Mouse (Mus musculus): ENCODE measurements around the gene Igsf11.
A peak's percentile ranks its signal among the peaks of the same experiment; 100 is the strongest.

The Igsf11 gene

DNA sequence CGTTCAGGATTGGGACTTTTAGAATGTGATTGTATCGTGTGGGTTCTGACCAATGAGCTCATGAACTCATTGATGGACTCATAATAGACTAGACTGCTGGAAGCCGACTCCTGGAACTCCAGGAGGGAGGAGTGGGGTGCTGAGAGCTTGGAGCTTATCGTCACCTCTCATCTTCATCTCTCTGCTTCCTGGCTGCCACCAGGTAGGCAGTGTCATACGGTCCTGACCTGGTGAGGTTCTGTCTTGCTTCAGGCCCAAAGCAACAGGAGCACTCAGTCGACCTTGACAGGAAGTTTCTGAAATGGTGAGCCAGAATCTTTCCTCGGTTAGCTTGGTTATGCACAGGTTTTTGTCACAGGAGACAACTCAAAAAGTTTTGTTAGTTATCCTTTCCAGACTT, at the start of gene Igsf11:
Igsf11 (plus strand) TSS at position 301 of the 400 bp plus-strand sequence.
- DNase-seq (ENCODE audit: low read depth) = no peak

DNA sequence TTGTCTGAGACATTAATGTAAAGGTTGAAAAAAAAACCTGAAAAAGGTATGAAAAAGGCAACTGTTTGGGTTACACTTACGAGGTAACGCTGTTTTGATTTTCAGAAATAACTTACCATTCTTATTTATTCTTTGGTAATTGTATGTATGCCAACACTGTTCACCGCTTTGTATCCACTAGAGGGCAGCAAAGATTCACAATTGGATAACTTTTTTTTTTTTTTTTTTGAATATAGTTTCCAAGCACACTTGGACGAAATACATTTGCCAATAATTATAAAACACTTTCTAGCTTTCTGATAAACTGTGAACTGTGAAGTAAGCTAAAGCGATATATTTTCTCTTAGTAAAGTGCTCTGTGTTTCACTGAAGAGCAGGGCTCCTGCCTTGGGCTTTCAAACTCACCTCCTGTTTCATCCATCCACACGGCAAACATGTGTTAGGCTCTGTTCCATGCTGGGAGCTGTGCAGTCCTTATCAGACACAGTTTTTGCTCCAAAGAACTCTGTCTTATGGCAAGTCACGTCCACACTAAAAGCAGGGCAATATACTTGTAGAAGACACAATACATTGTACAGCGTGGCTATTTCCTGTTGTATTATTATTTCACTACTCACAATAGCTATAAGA, 34.2 kb upstream of the Igsf11 start:
- peak; percentile 10 for DNase-seq (ENCODE audit: low read depth)

DNA sequence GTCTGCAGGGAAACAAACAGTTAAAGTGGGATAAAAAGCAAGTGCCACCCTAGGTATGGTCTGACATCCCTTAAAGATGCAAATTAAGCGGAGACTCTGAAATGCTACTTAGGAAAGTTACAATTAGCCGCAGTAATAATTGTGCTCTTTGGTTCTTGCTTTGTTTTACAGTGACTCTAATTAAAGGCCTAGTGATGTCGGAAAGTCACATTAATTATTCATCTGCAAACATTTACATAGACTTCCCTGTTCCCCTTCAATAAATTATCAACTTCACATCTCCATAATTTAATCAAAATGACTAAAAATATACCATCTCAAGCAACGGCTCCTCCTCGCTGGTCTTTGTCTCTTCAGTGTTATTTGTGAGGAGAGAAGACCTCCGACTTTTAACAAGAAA, 31.9 kb upstream of the Igsf11 start:
- no peak for DNase-seq (ENCODE audit: low read depth)

DNA sequence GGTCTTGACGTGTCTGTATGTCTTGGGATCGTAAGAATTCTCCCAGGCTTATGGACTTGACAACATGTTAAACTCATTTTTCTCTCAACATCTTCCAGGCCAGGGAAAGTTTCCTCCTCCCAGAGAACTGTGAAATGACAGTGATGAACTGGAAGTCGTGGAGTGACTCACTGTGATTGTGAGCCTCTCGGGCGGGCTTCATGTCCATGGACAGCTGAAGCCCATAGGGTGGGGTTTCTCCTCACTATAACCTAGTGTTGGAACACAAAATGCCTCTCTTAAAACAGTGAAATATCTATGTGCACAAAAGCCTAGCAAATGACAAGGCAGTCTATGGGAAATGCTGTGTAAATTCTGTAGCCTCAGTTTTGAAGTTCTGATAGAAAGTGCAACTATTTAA, 28.1 kb upstream of the Igsf11 start:
- no peak for DNase-seq (ENCODE audit: low read depth)

DNA sequence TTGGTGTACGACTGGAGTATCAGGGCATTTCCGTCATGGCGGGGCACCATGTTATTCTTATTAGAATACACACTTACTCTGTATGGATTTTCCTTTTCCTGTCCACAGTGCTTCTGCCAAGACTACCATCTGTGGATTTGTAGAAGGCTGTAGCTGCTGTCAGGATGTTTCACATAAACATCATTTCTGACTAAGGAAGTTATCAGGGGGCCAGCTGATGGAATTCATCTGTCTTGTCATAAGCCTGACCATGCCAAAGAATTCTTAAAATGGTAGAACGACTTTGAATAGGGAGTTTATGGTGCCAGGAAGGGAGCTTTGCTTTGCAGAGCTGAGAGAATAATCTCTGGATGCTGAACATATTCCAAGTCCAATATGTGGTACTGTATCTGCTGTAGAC, 19.2 kb upstream of the Igsf11 start:
- DNase-seq (ENCODE audit: low read depth) = no peak

DNA sequence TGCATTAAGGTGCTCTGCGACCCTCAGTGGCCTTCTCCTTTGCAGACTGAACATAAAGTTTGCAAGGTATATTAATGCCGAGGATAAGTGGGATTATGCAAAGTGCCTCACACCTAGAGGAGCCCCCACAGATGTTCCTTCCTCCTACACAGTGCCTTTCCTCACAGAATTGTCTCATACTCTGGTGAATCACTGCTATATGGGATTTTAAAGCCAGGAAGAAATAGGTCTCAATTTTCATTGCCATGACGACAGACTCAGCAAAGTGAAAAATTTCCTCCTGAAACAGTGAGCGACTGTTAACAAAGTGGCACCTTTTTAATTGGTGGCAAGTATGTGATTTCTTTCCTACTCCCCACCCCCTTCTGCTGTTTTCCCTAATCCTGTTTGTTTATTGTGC, 18.0 kb upstream of the Igsf11 start:
- no peak for DNase-seq (ENCODE audit: low read depth)

DNA sequence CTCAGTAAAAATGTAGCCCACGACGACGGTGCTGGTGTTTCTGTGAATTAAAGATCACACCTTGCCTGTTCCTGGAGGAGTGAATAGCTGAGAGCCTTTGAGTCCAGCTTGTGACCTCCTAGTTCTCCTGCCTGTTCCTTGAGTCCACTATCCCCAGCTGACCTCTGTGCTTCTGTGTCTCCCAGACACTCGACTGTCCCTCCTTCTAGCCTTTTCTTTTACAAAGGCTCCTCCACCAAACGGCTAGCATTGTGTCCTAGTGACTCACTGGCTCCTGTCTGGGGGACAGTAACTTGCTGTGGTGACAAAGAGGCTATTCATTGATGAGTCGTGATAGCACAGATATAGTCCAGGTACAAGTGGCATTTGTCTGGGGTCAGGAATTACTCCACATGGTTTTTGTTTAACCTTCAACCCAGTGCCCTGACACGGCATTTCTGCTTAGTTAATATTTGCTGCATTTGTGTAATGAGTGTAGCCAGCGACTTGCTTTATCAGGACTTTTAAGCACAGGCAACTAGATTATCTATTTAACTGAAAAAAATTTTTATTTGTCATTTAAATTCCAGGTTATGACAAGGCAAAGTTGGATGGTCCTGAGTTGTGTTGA, 6.5 kb downstream of the Igsf11 start:
- DNase-seq (ENCODE audit: low read depth) = no peak

DNA sequence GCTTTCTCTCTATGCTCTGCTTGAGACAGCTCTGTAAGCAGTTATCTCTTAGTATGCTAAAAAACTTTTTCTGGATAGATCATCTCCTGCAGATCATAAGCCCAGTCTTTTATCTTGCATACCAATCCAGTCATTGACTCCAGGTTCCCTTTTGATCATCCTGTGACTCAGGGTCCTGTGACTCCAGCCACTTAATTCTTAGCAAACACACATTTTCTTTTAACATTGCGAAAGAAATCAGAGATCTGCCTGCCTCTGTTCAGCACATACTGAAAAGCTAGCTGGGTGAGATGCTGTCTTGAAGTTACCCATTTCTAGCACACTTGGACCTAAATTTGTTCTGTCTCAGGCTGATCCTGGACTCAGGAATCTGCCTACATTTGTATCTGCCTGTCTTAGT, 7.6 kb downstream of the Igsf11 start:
- DNase-seq (ENCODE audit: low read depth) = no peak

DNA sequence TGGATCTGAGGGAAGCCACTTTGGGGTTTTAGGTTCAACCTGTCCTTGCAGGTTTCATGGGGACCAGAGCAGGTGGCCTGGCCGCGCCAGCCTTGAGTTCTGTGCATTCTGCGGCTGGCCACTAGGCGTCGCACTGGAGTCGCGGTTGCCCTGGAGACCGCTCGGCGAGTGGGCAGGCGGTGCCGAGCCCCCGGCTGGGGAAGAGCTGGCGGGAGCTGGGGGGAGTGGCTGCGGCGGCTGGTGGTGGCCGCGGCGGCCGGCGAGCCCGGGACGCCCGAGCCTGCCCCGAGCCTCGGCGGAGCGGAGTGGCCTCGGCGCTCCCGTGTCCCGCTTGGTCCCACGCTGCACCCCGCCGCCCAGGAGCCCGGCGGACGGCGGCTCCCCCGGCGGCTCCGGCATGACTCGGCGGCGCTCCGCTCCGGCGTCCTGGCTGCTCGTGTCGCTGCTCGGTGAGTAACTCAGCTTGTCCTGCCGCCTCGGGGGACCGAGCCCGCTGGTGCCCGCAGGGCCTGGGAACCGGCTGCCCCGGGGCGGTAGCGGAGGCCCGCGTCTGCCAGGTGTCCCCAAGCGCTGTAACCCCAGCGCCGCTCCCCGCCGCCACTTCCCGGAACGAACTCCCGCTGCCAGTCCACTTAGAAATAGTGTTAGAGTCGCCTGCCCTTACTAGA, 9.8 kb downstream of the Igsf11 start:
- DNase-seq (ENCODE audit: low read depth) = peak; percentile 63

DNA sequence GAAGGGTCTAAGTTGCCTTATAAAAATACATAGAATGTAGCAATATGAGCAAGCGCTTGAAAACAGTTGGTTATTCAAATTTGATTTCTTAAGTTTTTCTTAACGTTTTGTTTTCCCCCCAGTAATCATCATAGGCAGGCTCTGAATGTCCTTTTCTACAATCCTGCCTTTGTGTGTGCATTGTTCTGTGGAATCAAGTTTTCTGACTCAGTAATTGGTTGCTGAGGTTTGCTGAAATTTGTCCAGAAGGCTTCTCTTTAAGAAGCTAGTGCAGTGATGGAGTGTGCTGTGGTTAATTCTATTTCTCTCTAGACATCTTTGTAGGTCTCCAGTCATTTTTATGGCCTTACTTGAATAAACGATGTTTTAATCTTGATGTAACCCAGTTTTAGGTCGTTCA, 10.5 kb downstream of the Igsf11 start:
- no peak for DNase-seq (ENCODE audit: low read depth)

DNA sequence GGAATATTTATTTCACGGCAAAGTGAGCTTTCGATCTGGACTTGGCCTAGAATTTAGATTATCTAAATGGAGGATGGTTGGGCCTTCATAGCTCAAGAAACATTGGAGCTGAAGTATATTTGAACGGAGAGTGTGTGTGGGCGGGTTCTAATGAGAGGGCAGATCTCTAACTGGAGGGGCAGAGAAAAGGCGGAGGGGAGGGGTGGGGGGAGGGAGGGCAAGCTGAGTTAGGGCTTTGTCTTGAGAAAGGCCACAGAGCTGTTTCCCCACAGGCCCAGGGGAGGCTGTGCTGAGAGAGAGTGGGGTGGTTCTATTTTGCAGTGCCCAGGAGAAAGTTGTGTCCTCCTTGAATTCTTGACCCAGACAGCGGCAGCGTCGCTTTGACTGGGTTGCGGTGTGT, 11.7 kb downstream of the Igsf11 start:
- no peak for DNase-seq (ENCODE audit: low read depth)

DNA sequence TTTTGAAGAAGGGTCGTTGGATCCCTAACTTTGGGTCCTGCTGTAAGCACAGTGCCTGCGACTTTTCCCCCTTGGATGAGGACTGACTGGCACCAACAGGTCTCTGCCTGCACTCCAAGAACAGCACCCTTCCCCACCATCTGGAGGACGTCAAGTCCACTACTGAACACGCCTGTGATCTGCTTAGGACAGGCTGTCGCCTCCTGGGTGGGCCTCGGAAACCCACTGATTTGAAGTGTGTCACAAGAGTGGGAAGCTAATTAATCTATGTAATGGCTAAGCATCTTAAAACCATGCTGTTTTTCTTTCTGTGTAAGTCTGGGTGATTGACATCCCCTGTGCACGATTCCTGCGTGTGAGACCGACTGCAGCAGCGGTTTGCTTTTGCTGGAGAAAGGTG, 13.4 kb downstream of the Igsf11 start:
- DNase-seq (ENCODE audit: low read depth) = no peak

DNA sequence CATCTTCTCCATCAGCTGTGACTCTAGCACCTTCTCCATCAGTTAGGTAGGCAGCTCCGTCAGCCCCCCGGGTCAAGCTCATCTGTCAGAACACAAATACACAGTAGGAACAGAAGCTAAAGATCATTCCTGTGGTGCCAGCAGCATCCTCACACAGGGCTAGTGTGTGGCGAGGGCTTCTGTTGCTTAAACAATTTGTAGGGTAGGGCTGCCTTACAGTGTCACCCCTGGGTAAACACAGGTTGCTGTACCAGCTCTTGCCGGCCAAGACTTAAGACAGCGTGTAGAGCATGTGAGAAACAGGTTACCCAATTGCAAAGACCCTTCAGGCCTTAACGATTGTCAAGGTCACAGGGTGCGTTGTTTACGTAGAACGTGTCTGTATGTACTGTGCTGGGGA, 15.8 kb downstream of the Igsf11 start:
- no peak for DNase-seq (ENCODE audit: low read depth)

DNA sequence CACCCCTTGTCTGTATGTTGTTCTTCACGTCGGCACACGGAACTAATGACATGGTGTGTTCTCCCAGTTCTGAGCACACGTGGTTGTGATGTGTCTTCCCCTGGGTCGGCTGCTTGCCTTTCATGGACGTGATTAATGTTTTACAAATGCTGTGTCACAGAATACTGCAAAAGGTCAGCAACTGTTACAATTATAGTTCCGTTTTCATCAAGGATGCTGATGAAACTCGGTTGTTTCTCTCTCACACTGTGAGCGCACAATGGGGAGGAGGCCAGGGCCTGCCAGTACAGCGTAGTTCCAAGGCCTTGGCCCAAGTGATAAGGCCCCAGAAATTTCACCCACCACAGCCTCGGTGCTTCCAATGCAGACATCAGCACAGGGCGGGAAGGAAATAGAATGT, 17.0 kb downstream of the Igsf11 start:
- DNase-seq (ENCODE audit: low read depth) = no peak

DNA sequence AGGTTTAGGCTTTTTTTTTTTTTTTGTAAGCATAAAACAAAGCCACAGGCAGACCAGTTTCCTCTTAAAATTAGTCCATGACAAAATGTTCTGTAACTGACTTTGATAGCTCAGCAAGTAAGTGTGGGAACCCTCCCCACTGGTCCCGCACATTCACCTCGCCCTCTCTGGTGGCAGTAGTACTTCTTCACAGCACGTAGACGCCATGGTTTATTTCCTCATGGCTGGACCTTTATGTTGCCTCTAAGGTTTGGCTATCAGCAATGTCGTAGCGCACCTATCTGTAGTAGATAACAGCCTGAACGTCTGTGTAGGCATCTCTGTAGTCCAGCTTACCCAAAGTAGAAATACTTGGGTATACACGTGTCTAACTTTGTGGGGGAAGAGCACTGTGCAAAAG, 17.6 kb downstream of the Igsf11 start:
- no peak for DNase-seq (ENCODE audit: low read depth)

DNA sequence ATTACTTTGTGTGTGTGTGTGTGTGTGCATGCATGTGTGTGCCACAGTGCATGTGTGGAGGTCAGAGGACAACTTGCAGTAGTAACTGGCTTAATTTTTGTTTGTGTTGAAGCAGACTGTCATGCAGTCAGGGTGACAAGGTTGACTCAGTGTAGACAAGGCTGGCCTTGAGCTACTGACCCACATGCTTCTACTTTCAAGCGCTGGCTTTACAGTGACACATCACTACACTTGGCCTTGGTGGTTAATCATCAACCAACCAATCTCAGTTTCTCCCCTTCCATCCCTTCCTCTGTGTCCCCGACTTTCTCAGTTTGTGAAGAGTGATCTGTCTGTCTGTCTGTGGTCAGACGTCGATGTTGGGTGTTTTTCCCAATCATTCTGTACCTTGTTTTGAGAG, 23.0 kb downstream of the Igsf11 start:
- DNase-seq (ENCODE audit: low read depth) = no peak

DNA sequence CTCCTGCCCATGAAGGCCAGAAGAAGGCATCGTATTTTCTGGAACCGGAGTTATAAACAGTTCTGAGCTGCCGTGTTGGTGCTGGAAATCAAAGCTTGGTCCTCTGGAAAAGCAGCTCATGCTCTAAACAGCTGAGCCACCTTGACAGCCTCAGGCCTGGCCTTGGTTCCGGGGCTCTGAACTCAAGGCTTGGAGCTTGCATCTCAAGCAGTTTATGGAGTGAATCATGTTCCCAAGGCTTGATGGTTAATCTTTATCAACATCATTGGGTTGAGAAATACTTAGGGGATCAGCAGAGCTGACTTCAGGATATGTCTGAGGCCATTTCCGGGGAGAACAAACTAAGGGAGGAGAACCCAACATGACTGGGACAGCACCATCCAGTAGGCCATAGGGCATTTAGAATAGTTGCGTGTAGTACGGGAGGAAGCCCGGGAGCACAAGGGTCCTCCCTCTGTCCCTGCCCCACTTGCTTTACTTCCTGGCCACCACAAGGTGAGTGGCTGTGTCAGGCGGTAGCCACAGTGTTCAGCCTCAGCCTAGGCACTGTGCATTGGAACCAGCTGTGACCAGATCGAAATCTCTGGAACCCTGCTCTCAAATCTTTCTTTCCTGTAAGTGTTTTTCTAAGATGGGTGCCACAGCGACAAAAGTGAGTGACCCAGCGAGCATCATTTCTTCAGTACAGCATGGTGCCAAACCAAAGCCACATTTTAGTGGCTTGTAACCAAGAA, 23.7 kb downstream of the Igsf11 start:
- no peak for DNase-seq (ENCODE audit: low read depth)

DNA sequence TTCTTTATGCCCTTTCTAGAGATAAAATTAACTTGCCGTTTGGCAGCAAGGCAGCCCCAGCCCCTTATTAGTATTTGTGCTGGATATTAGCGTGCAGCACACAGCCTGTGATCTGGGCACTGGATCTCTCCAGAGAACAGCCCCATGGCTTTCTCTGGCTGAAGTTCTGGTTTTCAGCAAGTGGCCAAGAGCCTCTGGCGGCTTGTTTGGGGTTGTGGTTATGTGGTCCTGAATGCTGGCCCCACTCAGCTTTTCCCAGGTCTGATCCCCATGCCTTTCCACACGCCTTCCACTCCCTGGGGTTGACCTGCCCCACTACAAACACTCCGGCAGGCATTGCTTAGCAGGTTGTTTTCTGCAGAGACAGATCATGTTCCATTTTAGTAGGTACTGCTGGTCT, 24.4 kb downstream of the Igsf11 start:
- no peak for DNase-seq (ENCODE audit: low read depth)

DNA sequence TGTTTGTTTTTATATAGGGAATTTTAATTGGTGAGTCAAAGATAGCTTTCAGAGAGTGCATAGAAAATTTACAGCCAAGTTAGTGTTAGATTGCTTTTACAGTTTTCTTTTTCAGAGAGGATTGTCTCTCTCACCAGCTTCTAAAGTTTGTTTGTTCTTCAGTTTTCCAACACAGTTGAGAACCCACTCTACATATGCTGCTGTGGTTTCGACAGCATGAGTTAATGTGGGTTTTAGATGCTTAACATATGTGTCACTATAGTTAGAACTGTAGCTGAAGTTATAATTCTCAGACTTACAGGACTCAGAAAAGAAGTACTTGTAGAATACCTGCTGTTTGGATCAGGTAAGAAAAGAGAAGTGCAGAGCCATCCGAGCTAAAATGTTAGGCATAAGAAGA, 25.6 kb downstream of the Igsf11 start:
- no peak for DNase-seq (ENCODE audit: low read depth)

DNA sequence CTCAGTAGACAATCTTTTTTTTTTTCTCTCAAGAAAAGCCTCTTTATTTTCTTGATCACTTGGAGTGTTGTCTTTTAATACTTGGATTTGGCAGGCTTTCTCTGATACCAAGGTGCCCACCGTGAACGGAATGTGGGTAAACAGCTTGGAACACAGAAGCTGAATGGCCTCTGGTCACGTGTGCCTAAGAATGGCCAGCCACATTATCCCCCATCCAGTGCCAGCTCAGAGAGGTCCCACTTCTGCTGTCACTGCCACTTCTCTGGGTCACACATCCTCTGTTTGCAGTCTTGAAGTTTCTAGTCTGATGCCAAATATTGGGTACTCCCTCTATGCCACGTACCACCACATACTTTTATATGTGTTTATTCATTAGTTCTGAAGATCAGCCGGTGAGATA, 28.0 kb downstream of the Igsf11 start:
- no peak for DNase-seq (ENCODE audit: low read depth)

DNA sequence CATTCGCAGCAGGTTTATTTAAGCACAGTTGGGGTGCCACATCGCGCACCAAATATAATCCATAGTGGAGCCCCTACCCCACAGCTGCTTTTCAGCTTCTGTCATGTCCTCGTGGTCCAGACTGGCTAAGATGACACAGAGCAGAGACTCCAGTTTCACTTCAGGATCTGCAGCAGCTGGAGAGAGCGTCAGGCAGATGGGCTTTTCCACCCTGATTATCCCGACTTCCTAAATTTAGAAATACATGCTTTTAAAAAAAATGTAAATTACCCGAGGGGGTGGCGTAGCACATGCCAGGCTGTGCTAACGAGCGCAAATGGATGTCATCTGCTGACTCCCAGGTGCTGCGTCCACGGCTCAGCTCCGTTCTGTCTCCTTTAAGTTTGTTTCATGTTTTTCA, 32.5 kb downstream of the Igsf11 start:
- no peak for DNase-seq (ENCODE audit: low read depth)

DNA sequence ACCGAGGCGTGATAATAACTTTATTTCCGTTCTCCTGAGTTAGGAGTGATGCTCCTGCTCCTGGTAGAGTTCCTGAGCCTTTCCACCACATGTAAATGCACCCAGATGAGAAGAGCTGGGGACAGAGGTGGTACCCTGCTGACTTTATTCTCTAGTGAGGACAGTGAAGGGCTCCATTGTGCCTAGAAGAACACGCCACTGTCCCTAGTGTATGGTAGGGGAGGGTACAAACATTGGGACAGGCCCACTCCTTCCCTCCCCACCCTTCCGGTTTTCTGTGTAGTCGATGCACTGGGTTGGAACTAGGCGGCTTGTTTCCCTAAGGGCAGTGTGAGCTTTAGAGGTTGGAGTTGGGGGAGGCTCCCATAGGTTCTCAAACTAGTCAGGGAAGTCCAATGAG, 36.3 kb downstream of the Igsf11 start:
- no peak for DNase-seq (ENCODE audit: low read depth)

DNA sequence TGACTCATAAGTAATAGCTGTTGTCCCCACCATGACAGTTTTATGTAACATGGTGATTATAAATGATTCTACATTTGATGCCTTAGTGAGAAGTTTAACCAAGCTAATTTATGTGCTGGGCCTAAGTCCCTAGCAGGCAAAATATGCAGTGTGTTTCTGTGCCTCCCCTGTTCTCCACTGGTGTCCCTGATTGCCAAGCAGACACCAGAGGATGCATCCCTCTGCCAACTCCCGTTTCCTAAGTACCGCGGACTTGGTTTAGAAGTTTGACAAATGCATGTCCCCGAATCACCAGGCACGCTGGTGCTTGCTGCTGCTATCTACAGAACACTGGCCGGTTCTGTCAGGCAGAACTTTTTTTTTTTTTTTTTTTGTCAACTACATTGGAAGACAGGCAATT, 39.0 kb downstream of the Igsf11 start:
- no peak for DNase-seq (ENCODE audit: low read depth)
